In the genomic region with DNA sequence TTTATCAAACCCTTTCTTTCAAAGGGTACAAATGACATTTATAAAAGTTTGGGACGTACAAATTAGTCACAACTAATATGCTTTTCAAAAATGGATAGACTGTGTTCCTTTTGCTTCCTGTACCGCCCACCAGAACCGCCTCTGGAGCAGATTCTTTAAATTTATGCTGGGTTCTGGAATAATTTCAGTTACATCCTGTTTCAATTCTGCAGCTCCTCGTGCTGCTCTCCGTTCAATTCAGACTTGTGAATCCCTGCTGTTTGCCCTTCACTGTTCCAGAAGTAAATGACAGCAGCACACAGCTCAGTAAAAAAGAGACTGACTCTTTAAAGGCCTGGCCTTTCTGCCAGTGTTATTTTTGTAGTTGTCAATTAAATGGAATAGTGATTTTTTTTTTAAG, we compare ENCODE assay signal across 28 mouse cellular contexts. TPM values are rescaled to one million over a fixed set of nuclear protein-coding genes. Genes with fewer than 3 reads are reported as not detected.
DNase-seq lines count a peak whose midpoint lies in the region; ATAC-seq lines count a peak whose summit lies in the region.
"Had no signal": no experiment of that assay in that cellular context is flagged by ENCODE, and none has a peak within 500 bp of the region (broad histone marks: within the 10 kb centered on the region; RNA-seq: fewer than 3 reads in every experiment).

No protein-coding gene starts in this region.

- H3K4me2 ChIP-seq in midbrain, embryonic 11.5 days = no peak overlapping the region
- H3K4me2 ChIP-seq in midbrain, embryonic 16.5 days (ENCODE audit: low read length) = no peak overlapping the region
- H3K4me2 ChIP-seq in liver, embryonic 12.5 days = no peak overlapping the region

- H3K27me3 ChIP-seq in midbrain, embryonic 11.5 days (ENCODE audit: control insufficient read depth, insufficient read depth, low read length) = no peaks in the 10 kb centered on the region
- H3K27me3 ChIP-seq in midbrain, embryonic 16.5 days (ENCODE audit: control insufficient read depth, insufficient read depth, low read depth, low read length) = no peaks in the 10 kb centered on the region
- H3K27me3 ChIP-seq in liver, embryonic 12.5 days (replicated peaks) = no peaks in the 10 kb centered on the region

- no peak overlapping the region for H3K9ac ChIP-seq in midbrain, embryonic 11.5 days (ENCODE audit: low read length)
- no peak overlapping the region for H3K9ac ChIP-seq in midbrain, embryonic 16.5 days (ENCODE audit: low read depth, low read length)
- H3K9ac ChIP-seq in liver, embryonic 12.5 days = no peak overlapping the region
- H3K9ac ChIP-seq: forebrain, postnatal 0 days had no signal

- no peak overlapping the region for H3K4me3 ChIP-seq in midbrain, embryonic 11.5 days (ENCODE audit: low read depth, low read length)
- H3K4me3 ChIP-seq in midbrain, embryonic 16.5 days (ENCODE audit: low read depth, low read length) = no peak overlapping the region
- no peak overlapping the region for H3K4me3 ChIP-seq in liver, embryonic 12.5 days
- H3K4me3 ChIP-seq: forebrain, embryonic 10.5 days; heart, embryonic 10.5 days; limb, embryonic 10.5 days had no signal

- H3K4me1 ChIP-seq in midbrain, embryonic 11.5 days (ENCODE audit: control insufficient read depth, insufficient read depth, low read length) = no peaks in the 10 kb centered on the region
- 0 out of 2 replicates have a peak, but pooled peaks cover 4% of the 10 kb centered on the region for H3K4me1 ChIP-seq in midbrain, embryonic 16.5 days (ENCODE audit: control insufficient read depth, insufficient read depth, low read length)
- H3K4me1 ChIP-seq in liver, embryonic 12.5 days = no peaks in the 10 kb centered on the region
- H3K4me1 ChIP-seq: forebrain, embryonic 10.5 days; heart, embryonic 10.5 days; limb, embryonic 10.5 days had no signal

- peaks cover 3% of the 10 kb centered on the region; the same call in 1 of the 2 replicates for H3K36me3 ChIP-seq in midbrain, embryonic 11.5 days (ENCODE audit: control insufficient read depth, insufficient read depth, low read length)
- peaks cover 6% of the 10 kb centered on the region; the same call in 1 of the 2 replicates for H3K36me3 ChIP-seq in midbrain, embryonic 16.5 days (ENCODE audit: control insufficient read depth, insufficient read depth, low read length)
- H3K36me3 ChIP-seq in liver, embryonic 12.5 days = peaks cover 80% of the 10 kb centered on the region

- WGBS in midbrain, embryonic 11.5 days = 87% methylated on average over 5 of the region's 5 CpGs
- 66% methylated on average over 5 of the region's 5 CpGs for WGBS in midbrain, embryonic 16.5 days
- WGBS in liver, embryonic 12.5 days (ENCODE audit: insufficient replicate concordance) = 81% methylated on average over 5 of the region's 5 CpGs

- ATAC-seq in midbrain, embryonic 11.5 days (ENCODE audit: low FRiP score) = no peak
- no peak for ATAC-seq in midbrain, embryonic 16.5 days
- no peak for ATAC-seq in liver, embryonic 12.5 days
- ATAC-seq: forebrain, postnatal 0 days; hindbrain, embryonic 16.5 days; intestine, postnatal 0 days had no signal

- H3K9me3 ChIP-seq in midbrain, embryonic 11.5 days (ENCODE audit: control insufficient read depth, low read length) = no peaks in the 10 kb centered on the region
- no peaks in the 10 kb centered on the region for H3K9me3 ChIP-seq in midbrain, embryonic 16.5 days (replicated peaks; ENCODE audit: control insufficient read depth, low read length, poor library complexity, severe bottlenecking)
- H3K9me3 ChIP-seq in liver, embryonic 12.5 days (replicated peaks) = no peaks in the 10 kb centered on the region
- H3K9me3 ChIP-seq: forebrain, embryonic 10.5 days; heart, embryonic 10.5 days; limb, embryonic 10.5 days had no signal

- peak; percentile 51 for DNase-seq in layer of hippocampus, adult 11-12 months (ENCODE audit: low spot score)
- no peak for DNase-seq in layer of hippocampus, postnatal 10 days (ENCODE audit: low spot score in 2 of 2)
- peak; percentile 31 for DNase-seq in midbrain, embryonic 11.5 days (ENCODE audit: low spot score, missing footprints)
- DNase-seq in layer of hippocampus, adult 9-11 months = peak; percentile 78
- DNase-seq in right cerebral cortex, postnatal 36 days (ENCODE audit: low spot score in 2 of 2) = peak; percentile 59 to 77
- no peak for DNase-seq in ovary, postnatal 10 days (ENCODE audit: low spot score)
- DNase-seq: adrenal gland, postnatal 25 days; cerebellum, adult 11 months; cerebellum, adult 9-11 months; forebrain, postnatal 0 days; kidney, postnatal 25 days; liver; lung, postnatal 4 days; thymus, adult 2 months; thymus, postnatal 4 days had no signal

- H3K27ac ChIP-seq in midbrain, embryonic 11.5 days (ENCODE audit: low read depth, low read length) = no peak overlapping the region
- H3K27ac ChIP-seq in midbrain, embryonic 16.5 days (ENCODE audit: low read length) = no peak overlapping the region
- H3K27ac ChIP-seq in liver, embryonic 12.5 days = no peak overlapping the region
- H3K27ac ChIP-seq: forebrain, embryonic 10.5 days; heart, embryonic 10.5 days; limb, embryonic 10.5 days had no signal

RNA-seq across cellular contexts. Expression of a gene that starts 10.1 kb away (rescaled TPM):
- total RNA-seq in layer of hippocampus, postnatal 10 days (2021) = 10 to 100 TPM in 1 of 2 experiments, 1 to 10 TPM in 1; 9.2 to 11.1 TPM
- 20.1 and 20.8 TPM in 2 replicates for polyA plus RNA-seq in midbrain, embryonic 11.5 days (2014; fragmentation: Nextera tagmentation; extraction: Ambion mirVana)
- polyA plus RNA-seq in midbrain, embryonic 16.5 days (2015; fragmentation: Nextera tagmentation; extraction: Ambion mirVana) = 16.1 and 16.2 TPM in 2 replicates
- 8.2 and 8.3 TPM in 2 replicates for polyA plus RNA-seq in liver, embryonic 12.5 days (2016; fragmentation: Nextera tagmentation; extraction: Ambion mirVana)

RNA-seq across cellular contexts. Expression of a gene that starts 13.6 kb away (rescaled TPM):
- total RNA-seq in layer of hippocampus, postnatal 10 days (2021) = 100 to 1,000 TPM; 337 to 348 TPM
- 121 and 130 TPM in 2 replicates for polyA plus RNA-seq in midbrain, embryonic 11.5 days (2014; fragmentation: Nextera tagmentation; extraction: Ambion mirVana)
- polyA plus RNA-seq in midbrain, embryonic 16.5 days (2015; fragmentation: Nextera tagmentation; extraction: Ambion mirVana) = 135 and 137 TPM in 2 replicates
- 32.8 and 33.4 TPM in 2 replicates for polyA plus RNA-seq in liver, embryonic 12.5 days (2016; fragmentation: Nextera tagmentation; extraction: Ambion mirVana)

RNA-seq across cellular contexts. Expression of a gene that starts 25.9 kb away (rescaled TPM):
- total RNA-seq in layer of hippocampus, postnatal 10 days (2021) = under 1 TPM in 1 of 2 experiments, not detected in 1; 0.09 TPM
- polyA plus RNA-seq in midbrain, embryonic 11.5 days (2014; fragmentation: Nextera tagmentation; extraction: Ambion mirVana) = 0.79 and 0.88 TPM in 2 replicates
- not detected in 2 replicates for polyA plus RNA-seq in midbrain, embryonic 16.5 days (2015; fragmentation: Nextera tagmentation; extraction: Ambion mirVana)
- polyA plus RNA-seq in liver, embryonic 12.5 days (2016; fragmentation: Nextera tagmentation; extraction: Ambion mirVana) = 14.5 and 15.6 TPM in 2 replicates
- total RNA-seq: adrenal gland, postnatal 25 days; common myeloid progenitor, adult 5-6 weeks; ES-E14; forebrain, postnatal 0 days; gastrocnemius, adult 8-10 months; hematopoietic stem cell, adult 5-6 weeks; midbrain, postnatal 0 days had no signal
- polyA plus RNA-seq: forebrain, postnatal 0 days; gonadal fat pad, adult 2 months; hindbrain, embryonic 16.5 days; intestine, postnatal 0 days; midbrain, postnatal 0 days; thymus, adult 2 months had no signal

Comparison
In these comparisons a context has a peak if more than half of its experiments do, and no peak if none do; other contexts are left out.
1. DNase-seq: peak in layer of hippocampus, adult 11-12 months (single experiment), midbrain, embryonic 11.5 days (single experiment), layer of hippocampus, adult 9-11 months (single experiment) and right cerebral cortex, postnatal 36 days (2 of 2); none in layer of hippocampus, postnatal 10 days (0 of 2) and ovary, postnatal 10 days (single experiment).